Mouse (Mus musculus) kidney, postnatal 14 days (tissue): Measurements from ENCODE around the gene Adra1d.

Experiments used
- DNase-seq: peaks from one replicate; pipeline ENCODE4 v3.0.0; 2022; ENCODE audit warnings: mixed read lengths

The Adra1d gene

DNA sequence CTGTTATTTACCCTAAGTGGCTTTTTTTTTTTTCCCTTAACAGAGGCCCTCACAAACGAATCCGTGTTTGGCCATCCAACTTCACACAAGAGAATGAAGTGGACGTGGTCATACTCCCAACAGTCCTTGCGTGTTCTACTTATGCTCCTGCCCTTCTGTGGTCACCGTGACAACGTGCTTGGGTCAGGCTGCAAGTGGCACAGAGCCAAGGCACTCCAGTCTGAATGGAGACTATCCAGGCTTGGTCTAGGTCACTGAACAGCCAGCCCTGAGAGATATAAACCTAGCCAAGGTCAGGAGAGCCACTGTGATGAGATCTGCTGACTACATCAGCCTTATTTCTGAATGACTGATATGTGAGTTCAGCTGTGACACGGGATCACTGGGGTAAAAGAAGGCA, 23.7 kb downstream of the Adra1d start:
- peak; percentile 44 for DNase-seq

GRCm38 (mm10) chr2:131535168-131535567, 26.9 kb downstream of the Adra1d start:
- DNase-seq, result no peak

DNA sequence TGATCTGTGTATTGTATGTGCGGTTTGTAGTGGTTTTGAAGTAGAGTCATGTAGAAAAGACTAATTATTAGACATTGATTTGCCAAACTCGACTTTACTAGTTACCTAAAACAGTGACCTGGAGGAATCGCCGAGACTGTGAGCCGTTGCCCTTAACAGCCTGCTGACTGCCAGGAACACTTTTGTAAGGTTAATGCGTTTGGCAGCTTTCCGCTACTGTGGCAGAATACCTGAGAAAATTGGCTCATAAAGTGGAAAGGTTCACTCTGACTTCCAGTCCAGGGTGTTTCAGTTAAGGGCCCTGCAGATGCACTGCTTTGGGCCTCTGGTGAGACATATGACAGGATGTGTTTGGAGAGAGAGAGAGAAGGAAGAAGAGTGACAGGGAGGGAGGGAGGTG, 30.8 kb downstream of the Adra1d start:
- DNase-seq, result no peak

DNA sequence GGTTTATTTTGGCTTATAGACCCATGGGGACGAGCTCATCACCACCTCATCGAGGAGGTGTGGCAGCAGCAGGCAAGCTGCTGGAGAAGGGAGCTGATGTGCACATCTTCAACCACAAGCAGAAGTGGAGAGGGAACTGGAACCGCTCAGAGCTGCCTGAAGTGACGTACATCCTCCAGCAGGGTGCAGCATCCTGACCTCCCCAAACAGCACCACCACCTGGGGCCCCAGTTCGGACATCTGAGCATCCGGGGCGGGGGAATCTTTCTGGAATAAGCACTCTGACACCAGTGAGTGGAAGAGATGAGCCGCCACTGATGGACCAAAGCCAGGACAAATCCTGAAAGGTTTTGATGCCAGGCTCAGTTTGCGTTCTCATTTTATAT, 31.5 kb downstream of the Adra1d start:
- DNase-seq, result peak; percentile 51

DNA sequence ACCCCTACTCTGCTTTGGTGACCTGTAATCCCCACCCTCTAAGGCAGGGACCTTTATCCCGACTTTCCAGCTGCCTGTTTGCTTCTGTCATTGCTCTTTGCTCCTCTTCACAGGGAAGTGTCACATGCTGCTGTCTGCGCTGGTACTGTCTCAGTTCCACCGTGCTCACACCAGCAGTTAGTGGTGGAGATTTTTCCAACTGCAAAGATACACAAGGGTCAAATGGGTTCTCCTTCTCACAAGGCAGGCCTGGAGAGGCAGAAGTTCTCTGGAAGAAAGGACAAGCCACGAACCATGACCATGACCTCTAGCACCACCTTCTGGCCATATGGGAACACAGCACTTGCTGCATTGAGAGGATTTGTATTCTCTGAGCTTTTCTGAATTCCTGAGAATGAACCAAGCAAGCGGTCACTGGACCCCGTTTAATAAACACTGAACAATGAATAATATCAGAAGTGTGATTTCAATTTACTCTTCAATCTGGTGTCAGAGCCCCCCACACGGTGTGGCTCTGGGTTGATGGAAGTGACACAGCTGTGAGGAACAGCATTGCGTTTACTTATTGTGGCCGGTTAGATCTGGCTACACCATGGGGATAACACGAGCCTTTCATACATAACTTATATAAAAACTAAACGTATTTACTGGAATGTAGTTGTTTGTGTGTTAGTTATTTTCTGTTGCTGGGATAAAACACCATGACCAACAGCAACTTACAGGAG, 32.0 kb downstream of the Adra1d start:
- DNase-seq, result peak; percentile 71

DNA sequence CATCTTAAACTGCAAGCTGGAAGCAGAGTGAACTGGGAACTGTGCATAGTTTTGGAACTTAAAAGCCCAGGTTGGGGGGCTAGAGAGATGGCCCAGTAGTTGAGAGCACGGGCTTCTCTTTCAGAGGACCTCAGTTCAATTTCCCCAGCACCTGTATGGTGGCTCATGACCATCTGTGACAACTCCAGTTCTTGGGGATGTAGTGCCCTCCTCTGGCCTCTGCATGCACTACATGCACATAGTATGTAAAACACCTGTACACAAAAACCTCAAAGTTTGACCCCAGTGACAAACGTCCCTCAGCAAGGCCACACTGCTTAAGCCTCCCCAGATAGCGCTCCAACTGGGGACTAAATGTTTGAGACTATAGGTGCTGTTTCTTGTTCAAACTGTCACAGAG, 35.0 kb downstream of the Adra1d start:
- no peak for DNase-seq

- no peak for DNase-seq
Observed at GRCm38 (mm10) chr2:131520743-131521142, 41.3 kb downstream of the Adra1d start.

- DNase-seq, result no peak
Observed at GRCm38 (mm10) chr2:131518790-131519189, 43.3 kb downstream of the Adra1d start.

- no peak for DNase-seq
Observed at GRCm38 (mm10) chr2:131517550-131517949, 44.5 kb downstream of the Adra1d start.

DNA sequence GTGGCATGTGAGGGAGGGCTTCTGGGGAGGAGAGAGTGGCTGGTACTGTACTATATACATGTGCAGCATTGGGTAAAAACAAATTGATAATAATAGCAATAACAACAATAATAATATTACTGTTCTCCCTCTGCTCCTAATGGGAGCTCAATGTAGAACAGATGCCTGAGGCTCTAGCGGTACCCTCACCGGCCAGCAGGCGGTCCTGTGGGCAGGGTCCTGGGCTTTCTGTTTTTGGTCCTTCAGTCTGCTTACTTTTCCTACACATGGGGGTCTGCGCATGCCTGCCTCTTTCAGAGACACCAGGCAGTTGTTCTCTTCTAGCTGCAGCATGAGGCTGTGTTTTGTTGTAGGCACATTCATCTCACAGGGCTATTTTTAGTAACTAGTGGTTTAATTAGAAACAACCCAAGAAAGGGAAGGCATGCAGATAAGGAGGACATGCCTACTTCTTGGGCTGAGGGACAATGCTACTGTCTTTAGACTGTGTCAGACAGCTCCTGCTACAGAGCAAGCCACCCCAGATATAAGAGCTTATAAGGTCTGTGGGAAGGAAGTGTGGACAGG, 47.9 kb downstream of the Adra1d start:
- DNase-seq, result no peak

- DNase-seq, result no peak
Observed at GRCm38 (mm10) chr2:131513477-131513876, 48.6 kb downstream of the Adra1d start.

- no peak for DNase-seq
Observed at GRCm38 (mm10) chr2:131510531-131510930, 51.6 kb downstream of the Adra1d start.

DNA sequence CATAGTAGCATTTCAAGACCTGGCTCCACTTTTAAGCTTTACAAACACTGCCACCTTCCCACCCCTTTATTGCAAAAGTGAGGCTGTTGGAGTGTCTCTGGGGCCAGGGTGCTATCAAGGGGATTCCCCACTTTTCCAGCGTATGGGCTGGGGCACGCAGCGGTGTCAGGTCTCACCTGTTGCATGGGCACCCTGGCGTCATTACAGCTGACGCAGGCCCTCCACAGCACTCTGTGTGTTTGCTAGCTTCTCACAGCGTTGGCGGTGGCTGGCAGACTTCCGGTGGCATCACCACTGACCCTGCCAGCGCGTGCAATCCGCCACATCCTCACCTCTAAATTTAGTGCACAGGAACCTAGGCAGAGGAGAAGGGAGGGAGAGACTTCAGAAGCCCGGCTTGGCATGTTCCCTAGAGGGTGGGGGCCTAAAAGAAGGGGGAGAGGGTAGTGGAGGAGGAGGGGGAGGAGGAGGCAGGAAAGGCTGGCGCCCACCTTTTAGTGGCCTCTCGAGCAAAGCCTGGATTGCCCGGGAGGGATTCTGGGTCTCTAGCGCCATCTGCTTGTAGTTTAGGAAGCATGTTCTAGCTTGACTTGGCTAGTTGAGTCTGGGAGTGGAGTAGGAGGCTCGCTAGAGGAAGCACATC, 52.3 kb downstream of the Adra1d start:
- DNase-seq, result peak; percentile 69

DNA sequence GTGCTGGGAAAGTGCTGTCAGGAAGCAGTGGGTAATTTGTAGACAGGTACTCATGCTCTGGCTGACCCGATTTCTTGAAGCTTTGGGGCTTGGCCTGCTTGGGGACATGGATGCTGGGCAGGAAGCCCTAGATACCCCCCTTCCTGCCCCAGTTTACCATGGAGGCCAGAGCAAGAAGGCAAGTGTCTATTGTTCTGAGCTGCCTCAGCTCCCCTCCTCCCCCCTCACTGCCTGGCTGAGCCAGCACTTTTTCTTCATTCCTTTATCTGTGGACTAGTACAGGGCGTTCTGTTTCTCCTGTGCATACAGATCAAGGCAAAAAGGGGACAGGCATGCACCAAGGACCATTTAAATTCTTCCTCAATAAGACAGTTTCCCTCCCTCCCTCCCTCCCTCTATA, 53.6 kb downstream of the Adra1d start:
- DNase-seq, result no peak

- no peak for DNase-seq
Observed at GRCm38 (mm10) chr2:131506358-131506757, 55.7 kb downstream of the Adra1d start.

DNA sequence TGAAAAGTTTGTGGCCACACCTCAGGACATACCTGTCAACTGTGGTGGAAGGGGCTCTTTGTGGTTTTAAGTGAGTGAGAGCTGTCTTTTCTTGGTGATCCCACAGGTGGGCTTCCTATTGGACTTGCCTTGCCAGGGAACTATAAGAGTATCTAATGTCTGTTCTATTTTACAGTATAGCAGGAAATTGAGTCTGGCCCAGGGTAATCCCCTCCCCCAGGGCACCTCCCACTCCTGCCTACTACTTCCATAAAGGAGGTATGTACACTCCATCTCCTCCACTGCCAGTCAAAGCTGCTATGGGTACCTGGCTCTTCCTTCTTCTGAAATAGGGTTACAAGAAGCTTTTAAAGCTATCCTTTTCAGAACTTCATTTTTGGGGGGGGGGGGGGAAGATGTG, 56.7 kb downstream of the Adra1d start:
- DNase-seq, result no peak

GRCm38 (mm10) chr2:131502561-131502960, 59.5 kb downstream of the Adra1d start:
- DNase-seq, result no peak

DNA sequence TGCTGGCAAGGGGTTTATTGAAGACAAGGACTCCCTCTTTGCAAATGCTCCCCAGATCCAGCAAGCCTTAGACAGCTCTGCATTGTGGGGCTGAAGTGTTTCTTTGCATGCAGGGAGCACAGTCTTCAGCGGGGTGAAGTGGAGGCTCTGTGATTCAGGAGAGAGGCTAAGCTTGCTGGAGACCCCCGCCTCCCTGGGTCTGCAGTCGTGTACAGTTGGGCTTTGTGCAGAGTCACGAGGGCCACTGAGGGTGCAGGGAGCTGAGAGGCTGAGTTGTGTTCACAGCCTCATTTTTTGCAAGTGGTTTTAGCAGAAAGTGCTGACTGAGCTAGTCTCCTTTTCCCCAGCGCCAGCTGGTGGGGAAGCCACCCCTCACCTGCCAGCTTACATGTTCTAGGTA, 60.2 kb downstream of the Adra1d start:
- no peak for DNase-seq

DNA sequence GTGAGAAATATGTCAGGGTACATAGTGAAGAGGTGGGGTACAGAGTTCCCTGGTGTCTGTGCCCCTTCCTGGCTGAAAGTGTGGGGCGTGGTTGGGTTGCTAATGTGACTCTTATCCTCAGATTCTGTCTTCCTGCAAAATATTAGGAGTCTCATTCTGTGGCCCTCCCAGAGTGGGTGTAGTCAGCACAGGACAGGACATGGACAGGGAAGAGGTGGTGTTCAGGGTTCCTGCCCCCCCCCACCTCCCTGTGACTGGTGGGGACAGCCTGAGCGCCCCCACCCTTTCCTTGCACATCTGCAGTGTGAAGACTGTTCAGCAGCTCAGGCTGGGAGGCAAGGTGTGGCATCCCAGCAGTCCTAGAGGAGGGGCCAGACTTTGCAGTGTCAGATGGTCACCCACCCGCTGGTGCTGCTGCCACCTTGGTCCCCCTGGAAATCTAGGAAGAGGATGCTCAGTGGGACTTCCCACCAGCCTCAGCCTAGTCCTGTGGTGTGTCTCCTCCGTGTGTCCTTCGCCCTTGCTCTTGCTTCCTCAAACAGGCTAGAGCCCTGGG, 62.7 kb downstream of the Adra1d start:
- peak; percentile 36 for DNase-seq

DNA sequence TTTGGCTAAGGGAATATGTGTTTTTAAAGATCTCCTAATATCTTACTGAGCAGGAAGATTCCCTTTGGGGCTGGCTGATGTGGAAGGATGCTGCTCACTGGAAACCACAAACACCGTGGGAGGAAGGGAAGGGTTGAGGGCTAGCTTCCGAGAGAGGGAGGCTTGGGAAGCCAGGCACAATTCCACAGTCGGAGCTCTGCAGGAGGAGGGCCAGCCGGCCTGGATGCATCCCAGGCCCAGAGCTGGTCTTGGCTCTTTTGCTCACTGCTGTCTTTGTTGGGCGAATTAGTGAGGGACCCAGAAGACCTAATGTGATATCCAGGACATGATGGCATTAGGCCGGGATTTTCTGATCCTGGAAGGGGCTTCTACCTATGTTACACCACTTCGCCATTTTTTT, 63.9 kb downstream of the Adra1d start:
- no peak for DNase-seq

DNA sequence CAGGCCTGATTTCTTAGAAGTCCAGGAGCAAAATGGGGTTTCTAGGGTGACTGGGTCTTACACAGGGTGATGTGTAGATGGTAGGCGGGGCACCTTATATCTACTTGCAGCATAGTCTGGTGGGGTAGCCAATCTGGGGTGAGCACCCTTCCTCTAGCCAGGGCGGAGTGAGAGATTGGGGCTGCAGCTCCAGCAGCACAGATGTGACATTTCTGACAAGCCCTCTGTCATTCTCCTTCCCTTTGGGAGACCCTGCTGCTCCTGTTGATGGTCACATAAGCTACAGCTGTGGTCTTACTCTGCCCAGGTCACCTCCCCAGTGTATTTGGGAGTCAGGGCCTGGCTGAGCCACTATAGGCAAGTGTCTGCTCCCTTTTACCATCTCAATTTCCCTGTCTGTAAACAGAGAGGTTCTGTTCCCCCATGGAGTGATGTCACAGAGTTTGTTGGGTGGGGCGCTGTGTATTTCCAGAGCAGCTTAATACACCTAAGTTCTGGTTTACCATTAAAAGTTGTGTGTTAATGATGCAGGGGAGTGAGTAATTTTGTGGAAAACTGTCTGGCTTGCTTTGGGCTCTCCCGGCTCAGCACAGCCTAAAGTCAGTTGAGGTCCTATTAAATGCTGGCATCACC, 64.7 kb downstream of the Adra1d start:
- no peak for DNase-seq

GRCm38 (mm10) chr2:131496125-131496820, 65.8 kb downstream of the Adra1d start:
- peak; percentile 25 for DNase-seq
